Mouse (Mus musculus): ENCODE measurements around the gene Top2a.
"Not testable (repeated sequence)": the region's sequence is repeated elsewhere in the genome, so short reads cannot be mapped to it uniquely, and the experiment has no call there.

Top2a gene

DNA sequence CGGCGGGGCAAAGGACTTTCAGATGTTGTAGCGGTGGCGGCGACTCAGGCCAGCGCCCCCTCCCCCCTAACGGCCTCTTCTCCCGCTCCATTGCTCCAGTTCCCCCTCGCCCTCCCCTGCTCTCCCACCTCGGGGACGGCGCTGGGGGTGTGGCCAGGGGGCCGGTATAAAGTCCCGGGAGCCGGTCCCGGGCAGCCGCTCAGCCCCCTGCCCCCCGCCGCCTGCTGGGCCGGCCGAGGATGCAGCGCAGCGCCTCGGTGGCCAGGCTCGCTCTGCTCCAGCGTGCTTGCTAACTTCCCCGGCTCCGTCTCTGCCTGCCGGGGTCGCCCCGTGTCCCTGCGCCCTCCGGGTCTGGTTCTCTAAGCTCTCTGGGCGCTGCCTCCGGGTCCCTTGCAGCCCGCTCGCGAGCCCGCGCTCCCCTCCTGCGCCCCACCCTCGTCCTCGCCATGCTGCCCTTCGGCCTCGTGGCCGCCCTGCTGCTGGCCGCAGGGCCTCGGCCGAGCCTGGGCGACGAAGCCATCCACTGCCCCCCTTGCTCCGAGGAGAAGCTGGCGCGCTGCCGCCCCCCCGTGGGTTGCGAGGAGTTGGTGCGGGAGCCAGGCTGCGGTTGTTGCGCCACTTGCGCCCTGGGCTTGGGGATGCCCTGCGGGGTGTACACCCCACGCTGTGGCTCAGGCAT lies 17.2 kb upstream of the Top2a start, which contains the start of gene Igfbp4:
Igfbp4 (plus strand) TSS at position 194 of the 679 bp plus-strand sequence.
- peak in 1 of 2 experiments; percentile 66 for DNase-seq (ENCODE audit: low spot score in 2 of 2)

GRCm38 (mm10) chr11:99040346-99040974 lies 16.5 kb upstream of the Top2a start:
- no peak for DNase-seq (ENCODE audit: low spot score in 2 of 2)

DNA sequence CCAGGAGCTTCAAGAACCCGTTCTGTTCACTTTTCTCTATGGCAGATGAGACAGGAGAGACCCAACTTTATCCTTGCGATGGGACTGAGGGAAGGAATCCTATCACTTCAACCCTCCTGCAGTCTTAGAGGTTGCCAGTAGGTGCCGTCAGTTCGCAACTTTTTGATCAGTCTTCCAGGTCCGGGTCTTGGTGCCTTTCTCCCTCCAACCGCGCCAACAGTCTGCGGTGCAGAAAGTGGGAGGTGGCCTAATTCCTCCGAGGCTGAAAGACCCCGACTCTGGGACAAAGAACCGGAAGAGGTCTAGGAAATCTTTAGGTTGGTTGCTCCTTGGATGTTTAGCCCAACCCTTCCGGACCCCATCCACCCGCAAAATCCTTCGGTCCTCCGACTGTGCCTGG lies 15.8 kb upstream of the Top2a start:
- DNase-seq (ENCODE audit: low spot score in 2 of 2) = peak; percentile 77 to 81

DNA sequence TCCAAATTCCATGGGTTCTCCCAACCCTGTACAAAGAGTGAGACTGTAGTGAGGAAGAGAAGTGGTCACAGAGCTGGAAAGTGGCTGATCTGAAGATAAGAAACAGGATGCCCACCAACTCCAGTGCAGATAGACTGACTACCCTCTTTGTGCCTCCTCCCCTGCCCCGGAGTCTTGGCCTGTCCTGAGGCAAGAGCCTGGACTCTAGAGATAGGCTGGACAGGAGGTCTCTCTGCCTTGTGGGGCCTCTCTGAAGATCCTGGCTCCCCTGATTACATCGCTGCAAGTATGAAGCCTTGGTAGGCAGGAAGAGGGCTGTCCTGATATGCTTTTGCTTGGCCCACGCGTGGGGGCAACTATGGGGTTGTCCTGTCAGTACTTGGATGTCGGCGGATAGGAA lies 12.3 kb upstream of the Top2a start:
- no peak for DNase-seq (ENCODE audit: low spot score in 2 of 2)

DNA sequence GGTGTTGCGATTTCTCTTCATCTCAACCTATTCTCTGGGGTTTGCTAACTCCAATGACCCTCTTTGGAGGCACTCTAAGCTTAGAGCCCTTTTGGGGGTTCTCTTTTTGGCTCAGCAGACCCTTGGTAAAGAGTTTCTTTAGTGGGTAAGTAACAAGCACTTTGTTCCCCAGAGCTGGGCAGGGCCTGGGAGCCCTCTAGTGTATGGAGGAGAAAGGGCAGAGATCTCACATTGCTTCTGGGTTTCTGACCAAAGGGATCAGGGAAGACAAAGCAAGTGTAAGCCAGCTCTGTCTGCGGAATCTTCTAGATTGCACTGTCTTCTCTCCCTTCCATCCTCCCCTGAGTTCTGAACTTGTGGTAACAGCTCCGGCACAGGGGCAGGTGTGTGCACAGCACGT lies 11.4 kb upstream of the Top2a start:
- no peak for DNase-seq (ENCODE audit: low spot score in 2 of 2)

GRCm38 (mm10) chr11:99026899-99027440 lies 3.0 kb upstream of the Top2a start:
- no peak for DNase-seq (ENCODE audit: low spot score in 2 of 2)

DNA sequence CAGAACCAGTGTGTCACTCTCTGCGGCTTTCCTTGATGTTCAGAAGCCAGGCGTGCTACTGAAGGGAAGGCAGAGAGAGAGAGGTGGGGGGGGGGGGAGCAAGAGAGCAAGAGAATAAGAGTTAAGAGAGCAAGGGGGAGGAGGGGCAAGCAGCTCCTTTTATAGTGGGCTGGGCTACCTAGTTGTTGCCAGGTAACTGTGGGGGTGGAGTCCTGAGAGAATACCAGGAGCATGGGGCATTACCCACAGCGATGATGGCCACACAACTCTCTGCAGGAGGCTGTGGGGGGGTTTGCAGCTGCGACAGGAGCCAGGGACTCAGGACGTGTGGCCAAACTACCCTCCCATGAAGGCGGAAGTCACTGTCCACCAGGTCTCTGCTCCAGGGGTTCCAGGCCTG lies 1.9 kb upstream of the Top2a start:
- no peak for DNase-seq (ENCODE audit: low spot score in 2 of 2)

DNA sequence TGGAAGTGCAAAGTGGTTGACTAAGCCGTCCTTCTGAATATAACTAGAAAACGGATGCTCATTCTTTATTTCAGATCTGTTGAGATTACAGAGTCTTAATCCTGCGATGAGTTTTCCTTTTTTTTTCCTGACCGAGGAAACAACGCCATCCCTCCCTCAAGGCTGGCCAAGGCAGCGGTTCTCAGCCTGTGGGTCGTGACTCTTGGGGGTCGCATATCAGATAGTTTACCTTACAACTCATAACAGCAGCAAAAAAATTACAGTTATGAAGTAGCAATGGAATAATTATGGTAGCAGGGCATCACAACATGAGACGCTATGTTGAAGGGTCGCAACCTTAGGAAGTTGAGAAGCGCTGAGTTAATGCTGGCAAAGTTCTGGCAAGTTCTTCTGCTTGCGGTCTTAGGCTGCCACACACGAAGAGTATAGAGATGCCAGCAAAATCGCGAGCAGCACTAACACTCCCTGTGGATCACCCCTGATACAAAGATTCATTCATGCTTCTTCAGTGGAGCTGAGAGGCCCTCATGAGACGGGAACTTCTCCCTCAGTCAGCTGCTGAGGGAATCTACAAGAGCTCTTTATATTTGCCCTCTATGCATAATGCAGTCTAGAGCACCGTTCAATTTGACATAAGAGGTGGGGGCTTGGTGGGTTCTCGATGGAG lies 612 bp upstream of the Top2a start:
- DNase-seq (ENCODE audit: low spot score in 2 of 2) = no peak

DNA sequence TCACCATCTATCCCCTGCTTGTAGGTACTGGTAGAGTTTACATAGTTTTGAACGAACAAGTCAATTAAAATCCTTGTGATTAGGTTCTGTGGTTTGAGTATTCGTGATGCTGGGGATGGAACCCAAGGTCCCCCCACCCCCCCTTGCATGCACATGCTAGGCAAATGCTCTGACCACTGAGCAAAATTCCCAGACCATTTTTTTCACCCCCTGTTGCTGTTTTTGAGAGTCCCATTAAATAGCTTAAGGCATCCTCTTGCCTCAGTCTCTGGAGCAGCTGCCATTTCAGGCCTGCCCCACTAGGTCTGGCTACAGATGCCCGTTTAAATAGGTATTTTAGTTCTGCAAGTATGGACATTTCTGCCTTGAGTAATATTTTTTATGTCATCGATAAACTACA lies 895 bp downstream of the Top2a start:
- DNase-seq (ENCODE audit: low spot score in 2 of 2) = no peak

DNA sequence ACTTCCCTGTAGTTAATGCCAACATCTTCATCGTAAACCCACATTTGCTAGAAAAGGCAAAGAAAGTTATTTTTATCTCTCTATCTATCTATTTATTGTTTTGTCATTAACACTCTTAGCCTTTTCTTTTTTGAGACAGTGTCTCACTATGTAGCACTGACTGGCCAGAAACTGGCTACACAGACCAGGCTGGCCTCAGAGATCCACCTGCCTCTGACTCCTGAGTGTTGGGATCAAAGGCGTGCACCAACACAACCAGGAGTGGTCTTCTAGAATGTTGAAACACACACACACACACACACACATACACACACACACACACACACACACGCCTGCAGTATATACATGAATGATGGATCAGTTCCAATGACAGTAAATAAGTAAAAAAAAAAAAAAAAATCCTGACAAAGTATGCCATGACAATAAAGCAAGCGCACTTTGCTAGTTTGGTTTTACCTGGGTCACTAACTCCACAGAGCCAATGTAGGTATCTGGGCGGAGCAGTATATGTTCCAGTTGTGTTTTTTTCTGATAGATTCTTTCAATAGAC lies 1.5 kb downstream of the Top2a start:
- DNase-seq (ENCODE audit: low spot score in 2 of 2) = no peak

DNA sequence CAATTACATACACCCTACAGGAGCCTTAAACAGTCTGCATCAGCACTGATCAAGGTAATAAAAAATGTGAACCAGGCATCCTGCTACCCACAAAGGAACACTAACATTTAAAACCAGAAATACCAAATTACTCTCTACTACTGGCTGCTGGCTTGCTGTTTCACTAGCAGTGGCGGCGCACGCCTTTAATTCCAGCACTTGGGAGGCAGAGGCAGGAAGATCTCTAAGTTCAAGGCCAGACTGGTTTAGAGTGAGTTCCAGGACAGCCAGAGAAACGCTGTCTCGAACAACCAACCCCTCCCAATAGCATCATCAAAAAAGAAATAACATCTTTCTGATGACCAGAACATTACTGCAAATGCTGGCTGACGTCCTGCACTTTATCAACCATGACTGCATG lies 4.1 kb downstream of the Top2a start:
- no peak for DNase-seq (ENCODE audit: low spot score in 2 of 2)

GRCm38 (mm10) chr11:99013856-99014255 lies 10.1 kb downstream of the Top2a start:
- no peak for DNase-seq (ENCODE audit: low spot score in 2 of 2)

DNA sequence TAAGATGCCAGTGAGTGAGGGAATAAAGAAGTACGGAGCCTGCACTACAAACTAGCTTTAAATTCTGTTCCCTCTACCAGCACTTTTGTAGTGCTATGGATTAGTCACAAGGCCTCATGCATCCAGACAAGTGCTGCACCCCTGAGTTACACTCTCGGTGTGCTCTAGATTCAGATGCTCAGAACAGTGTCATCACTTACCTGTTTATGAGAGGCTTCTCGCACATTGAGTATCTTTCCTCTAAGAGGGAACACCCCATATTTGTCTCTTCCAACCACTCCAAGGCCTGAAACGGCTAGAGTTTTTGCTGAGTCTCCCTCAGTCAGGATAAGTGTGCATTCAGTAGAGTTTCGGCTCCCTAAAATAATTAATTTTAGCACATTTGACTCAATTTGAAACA lies 13.3 kb downstream of the Top2a start:
- no peak for DNase-seq (ENCODE audit: low spot score in 2 of 2)

DNA sequence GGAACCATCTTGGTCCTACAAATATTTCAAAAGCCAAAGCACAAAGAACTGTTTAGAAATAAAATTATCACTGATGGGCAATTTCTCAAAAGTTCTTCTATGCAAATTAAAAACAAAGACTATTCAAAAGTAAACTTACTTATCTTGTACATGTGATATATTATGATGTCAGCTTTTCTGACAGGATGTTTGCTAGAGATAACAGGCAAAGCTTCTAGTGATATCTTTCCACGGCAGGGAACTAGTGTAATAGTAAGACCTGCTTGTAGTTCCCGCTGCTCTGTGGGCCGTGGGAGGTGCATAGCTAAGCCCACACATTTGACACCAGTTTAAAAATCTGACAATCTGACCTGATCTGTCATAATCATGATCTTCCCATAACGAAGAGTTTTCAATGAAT lies 13.9 kb downstream of the Top2a start:
- no peak for DNase-seq (ENCODE audit: low spot score in 2 of 2)

- no peak for DNase-seq (ENCODE audit: low spot score in 2 of 2)
Measured at GRCm38 (mm10) chr11:99006788-99007187, 17.2 kb downstream of the Top2a start.

DNA sequence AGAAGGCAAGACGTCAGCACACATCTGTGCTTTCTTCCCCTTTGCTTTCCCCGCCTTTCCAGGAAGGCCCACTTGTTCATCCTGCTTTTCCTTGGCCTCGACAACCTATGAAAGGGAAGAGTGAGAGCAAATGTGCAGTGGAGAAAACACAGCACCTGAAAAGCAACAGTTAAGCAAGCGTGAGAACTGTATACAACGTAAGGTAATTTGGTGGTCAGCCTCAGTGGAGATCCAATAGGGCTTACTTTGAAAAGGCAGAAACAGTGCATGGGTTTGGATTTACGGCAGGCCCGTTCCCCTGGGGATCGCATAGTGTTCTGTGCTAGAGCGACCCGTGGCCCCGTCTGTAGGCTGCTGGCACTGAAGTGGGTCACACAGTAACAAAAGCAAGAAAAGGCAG lies 24.7 kb downstream of the Top2a start:
- DNase-seq (ENCODE audit: low spot score in 2 of 2) = no peak

GRCm38 (mm10) chr11:98998776-98999175 lies 25.2 kb downstream of the Top2a start:
- DNase-seq (ENCODE audit: low spot score in 2 of 2) = no peak

DNA sequence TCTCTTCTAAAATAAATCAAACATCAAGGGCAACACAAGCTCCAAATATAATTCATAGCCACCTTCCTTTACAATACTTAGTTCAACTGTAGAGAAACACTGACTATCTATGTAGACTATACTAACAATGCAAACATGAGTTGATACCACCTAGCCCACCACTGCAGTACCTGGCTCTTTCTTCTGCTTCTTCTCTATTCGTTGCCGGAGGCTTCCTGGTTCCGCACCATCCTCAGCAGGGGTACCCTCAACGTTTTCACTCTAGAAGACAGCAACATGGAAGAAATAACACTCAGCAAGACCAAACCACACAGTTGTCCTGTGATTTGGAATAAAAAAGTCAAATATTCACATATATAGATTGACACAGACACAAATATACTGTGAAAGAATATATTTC lies 26.3 kb downstream of the Top2a start:
- DNase-seq (ENCODE audit: low spot score in 2 of 2) = no peak

DNA sequence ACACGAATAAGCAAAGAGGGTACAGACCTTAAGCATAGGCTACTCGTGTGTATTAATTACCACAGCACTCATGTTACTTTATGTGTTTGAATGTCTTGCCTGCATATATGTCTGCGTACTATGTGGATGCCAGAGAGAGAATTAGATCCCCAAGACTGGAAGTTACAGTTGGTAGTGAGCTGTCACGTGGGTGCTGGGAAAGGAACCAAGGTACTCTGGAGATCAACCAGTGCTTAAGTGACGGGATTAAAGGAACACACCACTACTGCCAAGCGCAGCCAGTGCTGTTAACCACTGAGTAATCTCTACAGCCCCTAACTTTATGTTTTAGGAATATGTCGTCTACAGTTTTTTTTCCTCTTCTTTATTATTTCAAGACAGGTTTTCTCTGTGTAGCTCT lies 28.0 kb downstream of the Top2a start:
- no peak for DNase-seq (ENCODE audit: low spot score in 2 of 2)

GRCm38 (mm10) chr11:98990866-98991265 lies 33.1 kb downstream of the Top2a start:
- DNase-seq (ENCODE audit: low spot score in 2 of 2) = no peak

GRCm38 (mm10) chr11:98988260-98988659 lies 35.7 kb downstream of the Top2a start:
- DNase-seq (ENCODE audit: low spot score in 2 of 2) = not testable (repeated sequence)

GRCm38 (mm10) chr11:98985542-98985941 lies 38.4 kb downstream of the Top2a start:
- DNase-seq (ENCODE audit: low spot score in 2 of 2) = no peak

DNA sequence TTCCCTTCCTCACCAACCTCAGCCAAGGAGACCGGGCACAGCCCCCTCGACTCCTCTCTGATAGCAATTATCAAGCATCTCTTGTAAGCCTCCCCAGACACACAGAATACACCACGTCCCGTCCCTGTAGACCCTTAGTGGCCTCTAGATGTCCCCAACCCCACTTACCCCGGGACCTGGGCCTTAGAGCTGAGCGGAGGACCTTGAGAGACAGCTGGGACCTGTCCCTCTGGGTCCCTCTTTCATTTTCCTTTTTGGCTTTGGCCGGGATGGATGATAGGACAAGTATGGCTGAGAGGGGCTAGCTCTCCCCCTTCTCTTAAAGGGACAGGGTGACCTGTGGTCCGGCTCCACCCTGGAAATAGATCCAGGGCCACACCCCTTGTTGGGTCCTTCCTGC lies 40.4 kb downstream of the Top2a start:
- no peak for DNase-seq (ENCODE audit: low spot score in 2 of 2)
